Mouse (Mus musculus): Measurements from ENCODE around the gene Fcrl6. TPM values are rescaled to one million over a fixed set of nuclear protein-coding genes. Genes with fewer than 3 reads are reported as not detected.

Fcrl6 gene
- polyA plus RNA-seq (2015; fragmentation: Nextera tagmentation; extraction: Ambion mirVana), result 0.13 and 0.15 TPM in 2 replicates

DNA sequence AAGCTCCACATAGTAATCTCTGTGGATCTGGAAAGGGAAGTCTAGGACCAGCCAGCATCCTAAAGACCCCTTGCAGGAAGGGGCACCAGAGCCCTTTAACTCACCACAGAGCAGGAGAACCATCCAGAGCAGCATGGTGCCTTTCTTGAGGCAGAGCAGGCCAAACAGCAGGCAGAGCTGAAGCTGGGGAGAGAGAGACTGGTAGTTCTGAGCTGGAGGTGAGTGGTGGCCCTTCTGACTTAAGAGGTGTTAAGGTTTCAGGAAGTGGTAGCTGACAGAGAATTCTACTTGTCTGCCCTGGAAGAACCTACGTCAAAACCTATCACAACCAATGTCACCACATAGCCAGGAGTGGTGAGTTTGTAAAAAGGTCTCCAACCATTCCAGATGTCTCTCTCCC, at the start of gene Fcrl6:
Gene Fcrl6 (minus strand): TSS at position 226 of the 400 bp plus-strand sequence.
- ATAC-seq, result no peak
- no peaks in the 10 kb centered on the region for H3K27me3 ChIP-seq (replicated peaks; ENCODE audit: control insufficient read depth, insufficient read depth, low read length)
- no peaks in the 10 kb centered on the region for H3K4me1 ChIP-seq (ENCODE audit: control insufficient read depth, insufficient read depth, low read depth, low read length)
- H3K9ac ChIP-seq (ENCODE audit: low read depth, low read length), result no peak within 1 kb of the TSS
- no peaks in the 10 kb centered on the region for H3K9me3 ChIP-seq (ENCODE audit: control insufficient read depth, low read length)
- H3K4me2 ChIP-seq (ENCODE audit: low read length), result no peak within 1 kb of the TSS
- no peak within 1 kb of the TSS for H3K4me3 ChIP-seq (ENCODE audit: low read length)
- WGBS, result 69% methylated on average over 1 of the region's 1 CpGs
- H3K27ac ChIP-seq (ENCODE audit: low read depth, low read length), result no peak within 1 kb of the TSS
- H3K36me3 ChIP-seq (ENCODE audit: control insufficient read depth, insufficient read depth, low read length), result no peaks in the 10 kb centered on the region

DNA sequence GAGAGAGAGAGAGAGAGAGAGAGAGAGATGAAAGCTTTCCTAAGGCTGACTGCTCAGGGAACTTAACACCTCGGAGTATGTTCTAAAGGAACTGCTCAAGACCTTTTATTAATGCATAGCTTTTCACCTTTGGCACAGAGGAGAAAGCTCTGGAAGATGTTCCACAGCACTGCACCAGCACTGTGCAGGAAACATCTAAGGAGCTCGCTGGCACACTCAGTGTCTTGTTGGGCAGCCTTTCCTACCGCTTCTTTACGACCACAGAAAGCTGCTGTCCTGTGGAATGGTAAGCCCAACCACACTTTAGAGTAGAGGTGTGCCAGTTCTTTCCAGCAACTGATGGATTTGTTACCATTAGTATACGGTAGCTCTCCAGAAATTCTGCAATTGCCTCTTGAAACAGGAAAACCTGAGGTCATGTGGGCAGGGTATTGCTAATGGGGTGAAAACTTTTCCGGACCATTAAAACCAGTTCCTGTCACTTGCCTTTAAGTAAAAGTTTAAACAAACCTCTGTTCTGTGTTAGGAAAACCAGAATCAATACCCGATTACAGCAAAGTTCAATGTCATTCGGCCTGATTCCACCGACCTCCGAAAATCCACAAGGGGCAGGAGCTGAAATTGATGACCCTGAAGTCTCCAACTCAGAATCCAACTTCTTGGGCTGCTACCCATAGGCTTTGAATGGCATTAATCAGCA, 49.1 kb upstream of the Fcrl6 start:
- WGBS, result 86% methylated on average over 10 of the region's 10 CpGs
- Histone ChIP-seq H3K9ac (ENCODE audit: low read depth, low read length) (no peak overlapping the region), H3K4me2 (ENCODE audit: low read length) (no peak overlapping the region), H3K27me3 (replicated peaks; ENCODE audit: control insufficient read depth, insufficient read depth, low read length) (no peaks in the 10 kb centered on the region), H3K4me1 (ENCODE audit: control insufficient read depth, insufficient read depth, low read depth, low read length) (no peaks in the 10 kb centered on the region), H3K4me3 (ENCODE audit: low read length) (no peak overlapping the region), H3K27ac (ENCODE audit: low read depth, low read length) (no peak overlapping the region), H3K9me3 (ENCODE audit: control insufficient read depth, low read length) (no peaks in the 10 kb centered on the region), H3K36me3 (ENCODE audit: control insufficient read depth, insufficient read depth, low read length) (no peaks in the 10 kb centered on the region)
- no peak for ATAC-seq

DNA sequence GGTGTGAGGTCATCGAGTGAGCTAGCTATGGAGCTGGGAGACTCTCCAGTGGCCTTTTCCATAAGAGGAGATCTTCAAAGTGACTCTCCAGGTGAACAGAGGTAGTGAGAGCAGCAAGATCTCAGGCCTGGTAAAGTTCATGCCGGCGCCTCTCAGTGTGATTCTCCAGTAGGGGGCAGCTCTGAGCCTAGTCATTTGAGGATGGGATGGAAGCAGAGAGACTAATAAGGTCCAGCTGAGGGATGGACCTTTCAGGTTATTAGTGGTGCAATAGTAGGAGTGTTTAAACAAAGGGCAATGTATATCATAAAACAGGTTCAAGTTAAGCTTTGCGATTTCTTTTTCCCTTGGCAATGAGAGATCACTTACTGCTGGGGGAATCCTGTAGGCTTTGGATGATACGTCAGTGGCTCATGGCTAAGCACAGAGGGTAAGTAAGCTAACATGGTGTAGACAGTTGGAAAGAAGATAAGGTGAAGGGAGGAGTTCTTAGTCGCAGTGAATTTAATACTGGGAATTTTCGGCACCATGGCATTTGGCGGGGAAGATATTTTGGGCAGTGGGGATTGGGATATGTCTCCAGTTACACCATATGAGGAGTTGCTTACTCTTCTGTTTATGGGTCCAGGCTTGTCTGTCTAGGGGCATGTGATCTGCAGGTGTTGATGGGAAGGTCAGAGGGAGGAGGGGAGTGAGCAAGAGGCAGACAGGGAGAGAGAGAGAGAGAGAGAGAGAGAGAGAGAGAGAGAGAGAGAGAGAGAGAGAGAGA, 48.4 kb upstream of the Fcrl6 start:
- Histone ChIP-seq H3K27me3 (replicated peaks; ENCODE audit: control insufficient read depth, insufficient read depth, low read length) (no peaks in the 10 kb centered on the region), H3K9ac (ENCODE audit: low read depth, low read length) (no peak overlapping the region), H3K9me3 (ENCODE audit: control insufficient read depth, low read length) (no peaks in the 10 kb centered on the region), H3K27ac (ENCODE audit: low read depth, low read length) (no peak overlapping the region), H3K4me3 (ENCODE audit: low read length) (no peak overlapping the region), H3K4me2 (ENCODE audit: low read length) (no peak overlapping the region), H3K4me1 (ENCODE audit: control insufficient read depth, insufficient read depth, low read depth, low read length) (no peaks in the 10 kb centered on the region), H3K36me3 (ENCODE audit: control insufficient read depth, insufficient read depth, low read length) (no peaks in the 10 kb centered on the region)
- 62% methylated on average over 8 of the region's 8 CpGs for WGBS
- no peak for ATAC-seq

DNA sequence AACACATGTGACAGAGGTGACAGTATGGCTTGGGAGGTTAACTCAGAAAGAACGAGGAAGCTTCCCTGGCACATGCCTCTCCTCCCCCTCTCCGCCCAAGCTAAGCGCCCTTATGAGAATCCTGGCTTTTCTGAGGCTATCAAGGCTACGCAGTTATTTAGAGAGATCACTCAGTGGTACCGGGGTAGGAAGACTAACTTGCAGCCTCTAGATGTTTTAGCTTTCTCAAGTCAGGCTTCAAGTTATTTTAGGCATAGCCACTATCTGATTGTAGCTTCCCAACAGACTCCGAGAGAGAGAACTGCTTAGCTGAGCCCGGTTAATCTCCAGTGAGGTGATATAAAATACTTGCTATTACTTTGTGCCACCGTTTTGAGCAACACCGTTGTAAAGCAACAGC, 47.0 kb upstream of the Fcrl6 start:
- 89% methylated on average over 9 of the region's 9 CpGs for WGBS
- H3K4me2 ChIP-seq (ENCODE audit: low read length), result no peak overlapping the region
- H3K9me3 ChIP-seq (ENCODE audit: control insufficient read depth, low read length), result no peaks in the 10 kb centered on the region
- H3K36me3 ChIP-seq (ENCODE audit: control insufficient read depth, insufficient read depth, low read length), result no peaks in the 10 kb centered on the region
- H3K27ac ChIP-seq (ENCODE audit: low read depth, low read length), result no peak overlapping the region
- no peaks in the 10 kb centered on the region for H3K4me1 ChIP-seq (ENCODE audit: control insufficient read depth, insufficient read depth, low read depth, low read length)
- H3K9ac ChIP-seq (ENCODE audit: low read depth, low read length), result no peak overlapping the region
- ATAC-seq, result no peak
- H3K27me3 ChIP-seq (replicated peaks; ENCODE audit: control insufficient read depth, insufficient read depth, low read length), result no peaks in the 10 kb centered on the region
- H3K4me3 ChIP-seq (ENCODE audit: low read length), result no peak overlapping the region

DNA sequence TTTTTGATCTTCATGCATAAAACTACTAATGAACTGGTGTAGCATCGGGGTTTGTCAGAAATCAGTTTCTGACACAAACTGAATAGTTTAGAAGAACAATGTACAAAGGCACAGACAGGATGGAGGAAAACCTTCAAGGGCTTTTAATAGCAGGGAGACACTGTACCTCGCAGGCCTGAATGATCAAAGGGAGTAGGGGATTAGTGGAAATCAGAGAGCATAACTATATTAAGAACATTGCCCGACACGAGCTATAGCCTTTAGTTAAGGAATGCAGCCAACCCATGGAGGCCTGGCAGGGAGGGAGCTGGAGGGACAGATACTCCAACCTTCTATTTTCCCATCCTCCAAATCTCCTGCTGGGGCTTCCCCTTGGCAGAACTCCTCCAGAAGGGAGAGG, 44.9 kb upstream of the Fcrl6 start:
- no peak overlapping the region for H3K4me3 ChIP-seq (ENCODE audit: low read length)
- H3K4me1 ChIP-seq (ENCODE audit: control insufficient read depth, insufficient read depth, low read depth, low read length), result no peaks in the 10 kb centered on the region
- H3K9me3 ChIP-seq (ENCODE audit: control insufficient read depth, low read length), result no peaks in the 10 kb centered on the region
- no peaks in the 10 kb centered on the region for H3K27me3 ChIP-seq (replicated peaks; ENCODE audit: control insufficient read depth, insufficient read depth, low read length)
- no peaks in the 10 kb centered on the region for H3K36me3 ChIP-seq (ENCODE audit: control insufficient read depth, insufficient read depth, low read length)
- 51% methylated on average over 4 of the region's 4 CpGs for WGBS
- no peak overlapping the region for H3K9ac ChIP-seq (ENCODE audit: low read depth, low read length)
- H3K4me2 ChIP-seq (ENCODE audit: low read length), result no peak overlapping the region
- ATAC-seq, result no peak
- no peak overlapping the region for H3K27ac ChIP-seq (ENCODE audit: low read depth, low read length)

DNA sequence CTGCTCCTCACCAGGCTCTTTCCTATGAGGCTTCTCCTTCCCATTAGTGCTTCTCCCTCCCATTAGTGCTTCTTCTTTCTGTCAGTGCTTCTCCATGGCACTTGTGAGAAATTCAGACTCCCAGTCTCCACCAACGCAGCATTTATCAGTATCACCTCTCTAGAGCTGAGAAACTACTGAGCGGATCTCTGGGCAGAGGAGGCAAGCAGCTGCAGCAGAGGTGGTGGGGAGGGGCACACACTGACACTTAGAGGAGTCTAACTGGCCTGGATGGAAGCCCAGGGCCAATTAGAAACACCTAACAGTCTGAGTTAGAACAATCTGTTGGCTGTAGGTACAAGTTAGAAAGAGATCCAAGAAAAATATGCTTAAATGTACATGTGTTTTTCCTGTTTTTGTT, 36.4 kb upstream of the Fcrl6 start:
- Histone ChIP-seq H3K4me2 (ENCODE audit: low read length) (no peak overlapping the region), H3K36me3 (ENCODE audit: control insufficient read depth, insufficient read depth, low read length) (no peaks in the 10 kb centered on the region), H3K4me3 (ENCODE audit: low read length) (no peak overlapping the region), H3K27me3 (replicated peaks; ENCODE audit: control insufficient read depth, insufficient read depth, low read length) (no peaks in the 10 kb centered on the region), H3K9me3 (ENCODE audit: control insufficient read depth, low read length) (no peaks in the 10 kb centered on the region), H3K27ac (ENCODE audit: low read depth, low read length) (no peak overlapping the region), H3K4me1 (ENCODE audit: control insufficient read depth, insufficient read depth, low read depth, low read length) (no peaks in the 10 kb centered on the region), H3K9ac (ENCODE audit: low read depth, low read length) (no peak overlapping the region)
- ATAC-seq, result no peak
- WGBS, result 74% methylated on average over 2 of the region's 2 CpGs

DNA sequence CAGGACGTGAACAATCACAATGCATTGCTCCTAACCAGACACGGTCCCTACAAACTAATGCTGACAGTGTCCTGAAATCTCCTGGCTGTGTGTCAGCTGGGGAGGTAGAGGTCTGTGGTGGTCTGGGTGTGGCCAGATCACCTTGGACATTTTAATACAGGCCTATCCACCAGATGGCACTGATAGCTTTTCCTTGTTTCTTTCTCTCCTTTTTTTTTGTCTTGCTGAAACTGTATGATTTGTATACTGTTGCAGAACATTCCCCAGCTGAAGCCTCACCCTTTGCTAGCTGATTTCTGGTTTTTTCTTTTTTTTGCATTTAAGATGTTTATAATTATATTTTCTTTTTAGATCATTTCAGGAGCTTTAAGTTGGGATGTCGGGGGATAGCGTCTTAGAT, 35.5 kb upstream of the Fcrl6 start:
- H3K4me1 ChIP-seq (ENCODE audit: control insufficient read depth, insufficient read depth, low read depth, low read length), result no peaks in the 10 kb centered on the region
- H3K9me3 ChIP-seq (ENCODE audit: control insufficient read depth, low read length), result no peaks in the 10 kb centered on the region
- H3K27ac ChIP-seq (ENCODE audit: low read depth, low read length), result no peak overlapping the region
- no peak overlapping the region for H3K4me3 ChIP-seq (ENCODE audit: low read length)
- no peaks in the 10 kb centered on the region for H3K27me3 ChIP-seq (replicated peaks; ENCODE audit: control insufficient read depth, insufficient read depth, low read length)
- H3K9ac ChIP-seq (ENCODE audit: low read depth, low read length), result no peak overlapping the region
- no peak overlapping the region for H3K4me2 ChIP-seq (ENCODE audit: low read length)
- no peak for ATAC-seq
- WGBS, result 68% methylated on average over 4 of the region's 4 CpGs
- no peaks in the 10 kb centered on the region for H3K36me3 ChIP-seq (ENCODE audit: control insufficient read depth, insufficient read depth, low read length)

DNA sequence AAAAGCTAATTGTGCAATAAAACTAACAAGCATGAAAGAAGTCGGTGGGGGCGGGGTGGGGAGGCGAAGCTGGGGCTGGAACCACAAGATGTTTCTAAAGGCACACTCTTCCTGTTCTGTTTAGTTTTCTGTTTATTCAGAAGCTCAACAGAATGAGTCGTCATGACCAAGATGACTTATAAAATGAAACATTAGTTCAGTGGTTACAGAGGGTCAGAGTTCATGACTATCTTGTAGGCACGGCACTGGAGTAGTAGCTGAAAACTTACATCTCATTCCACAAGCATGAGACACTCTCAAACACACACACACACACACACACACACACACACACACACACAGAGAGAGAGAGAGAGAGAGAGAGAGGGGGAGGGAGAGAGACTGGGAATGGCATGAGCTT, 33.9 kb upstream of the Fcrl6 start:
- 95% methylated on average over 5 of the region's 5 CpGs for WGBS
- Histone ChIP-seq H3K27ac (ENCODE audit: low read depth, low read length) (no peak overlapping the region), H3K9ac (ENCODE audit: low read depth, low read length) (no peak overlapping the region), H3K4me3 (ENCODE audit: low read length) (no peak overlapping the region), H3K9me3 (ENCODE audit: control insufficient read depth, low read length) (no peaks in the 10 kb centered on the region), H3K36me3 (ENCODE audit: control insufficient read depth, insufficient read depth, low read length) (no peaks in the 10 kb centered on the region), H3K4me1 (ENCODE audit: control insufficient read depth, insufficient read depth, low read depth, low read length) (no peaks in the 10 kb centered on the region), H3K27me3 (replicated peaks; ENCODE audit: control insufficient read depth, insufficient read depth, low read length) (no peaks in the 10 kb centered on the region), H3K4me2 (ENCODE audit: low read length) (no peak overlapping the region)
- no peak for ATAC-seq

DNA sequence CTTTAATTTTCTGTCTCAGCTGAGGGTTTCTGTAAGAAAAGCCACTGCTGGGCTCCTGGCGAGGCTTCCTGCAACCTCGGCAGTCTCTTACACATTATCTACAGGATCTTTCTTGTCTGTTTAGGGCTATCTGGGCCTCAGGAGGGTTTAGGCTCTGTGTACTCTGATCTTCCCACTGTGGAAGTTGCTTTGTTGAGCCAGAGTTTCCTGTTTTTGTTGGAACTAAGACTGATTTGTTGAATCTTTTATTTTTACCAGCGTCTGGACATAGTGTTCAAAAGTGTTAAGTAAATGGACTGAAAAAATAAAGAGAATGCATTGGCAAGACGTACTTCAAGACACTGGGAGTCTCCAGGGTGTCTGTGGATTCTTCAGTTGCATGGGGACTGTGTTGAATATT, 32.9 kb upstream of the Fcrl6 start:
- Histone ChIP-seq H3K9me3 (ENCODE audit: control insufficient read depth, low read length) (no peaks in the 10 kb centered on the region), H3K4me1 (ENCODE audit: control insufficient read depth, insufficient read depth, low read depth, low read length) (no peaks in the 10 kb centered on the region), H3K36me3 (ENCODE audit: control insufficient read depth, insufficient read depth, low read length) (no peaks in the 10 kb centered on the region), H3K27ac (ENCODE audit: low read depth, low read length) (no peak overlapping the region), H3K27me3 (replicated peaks; ENCODE audit: control insufficient read depth, insufficient read depth, low read length) (no peaks in the 10 kb centered on the region), H3K4me2 (ENCODE audit: low read length) (no peak overlapping the region), H3K9ac (ENCODE audit: low read depth, low read length) (no peak overlapping the region), H3K4me3 (ENCODE audit: low read length) (no peak overlapping the region)
- ATAC-seq, result no peak
- WGBS, result 42% methylated on average over 4 of the region's 4 CpGs

Measured in hindbrain, embryonic 16.5 days (tissue).